Mouse (Mus musculus) liver, adult 2 months (tissue): ENCODE measurements around the gene Numa1. TPM values are rescaled to one million over a fixed set of nuclear protein-coding genes. Genes with fewer than 3 reads are reported as not detected.
"Not testable (repeated sequence)": the region's sequence is repeated elsewhere in the genome, so short reads cannot be mapped to it uniquely, and the experiment has no call there.

Experiments used
- DNase-seq: peaks from one replicate; pipeline ENCODE4 v3.0.0-alpha.2; 2011; ENCODE audit warnings: low read depth, low spot score; ENCODE audit errors: extremely low read depth
- H3K27ac ChIP-seq: fragments of 200-500 bp; replicated peaks from 2 replicates; pipeline ENCODE4 v1.5.1; 2012; ENCODE audit warnings: low read depth, mild to moderate bottlenecking, control low read depth, inconsistent platforms, low read length; ENCODE audit not compliant: insufficient read depth
- H3K27me3 ChIP-seq: fragments of 200-500 bp; 2 replicates; pipeline ENCODE4 v1.6.1; 2012; ENCODE audit warnings: mild to moderate bottlenecking, moderate library complexity, low read length, inconsistent platforms; ENCODE audit not compliant: control insufficient read depth, insufficient read depth
- H3K36me3 ChIP-seq: fragments of 200-500 bp; 2 replicates; pipeline ENCODE4 v1.6.1; 2012; ENCODE audit warnings: low read length, inconsistent platforms; ENCODE audit not compliant: control insufficient read depth, insufficient read depth
- H3K4me1 ChIP-seq: fragments of 200-500 bp; 2 replicates; pipeline ENCODE4 v1.6.1; 2011; ENCODE audit warnings: low read length; ENCODE audit not compliant: control insufficient read depth, insufficient read depth
- H3K4me3 ChIP-seq: fragments of 200-500 bp; 2 replicates; pipeline ENCODE4 v1.5.1; 2011; ENCODE audit warnings: low read depth, mild to moderate bottlenecking, control low read depth, low read length, moderate library complexity; ENCODE audit not compliant: insufficient read depth
- H3K79me2 ChIP-seq: fragments of 200-500 bp; 2 replicates; pipeline ENCODE4 v1.6.1; 2012; ENCODE audit warnings: inconsistent platforms, mild to moderate bottlenecking, low read length, moderate library complexity; ENCODE audit not compliant: control insufficient read depth, insufficient read depth
- H3K9ac ChIP-seq: fragments of 200-500 bp; 2 replicates; pipeline ENCODE4 v1.6.1; 2012; ENCODE audit warnings: low read depth, mild to moderate bottlenecking, control low read depth, inconsistent platforms, low read length
- CTCF ChIP-seq: fragments of 200-500 bp; IDR thresholded peaks from 2 replicates; pipeline ENCODE4 v1.5.1; 2011; ENCODE audit warnings: low read depth, low read length, control low read depth
- POLR2A ChIP-seq: fragments of 200-500 bp; IDR thresholded peaks from 2 replicates; pipeline ENCODE4 v1.6.1; 2011; ENCODE audit warnings: low read length, control low read depth; ENCODE audit not compliant: insufficient read depth; ENCODE audit errors: extremely low read depth
- WGBS: fragments of 180-500 bp; shearing (Covaris S2); methylation state at CpG from one replicate; pipeline ENCODE4 v1.1.7; 2018; 5-methylcytosine and 5-hydroxymethylcytosine counted together
- polyA plus RNA-seq: library from polyadenylated mRNA; depleted of rRNA; stranded (reverse); fragments of >200 nt; gene quantifications from 2 replicates; pipeline ENCODE4 v1.2.3, GENCODE M21; 2012
- total RNA-seq: library from RNA; depleted of rRNA; stranded (reverse); fragments of >200 nt; gene quantifications from 2 replicates; pipeline ENCODE4 v1.2.3, GENCODE M21; 2014

The Numa1 gene
- total and polyA plus RNA-seq, 2 experiments: 26.7 to 31.8 TPM

- TF ChIP-seq POLR2A (no peak), CTCF (no peak)
- peak overlapping the region; percentile 66 for H3K9ac ChIP-seq
- peak overlapping the region; percentile 44; the same call in 1 of the 2 replicates for H3K4me3 ChIP-seq
- no peaks in the 10 kb centered on the region for H3K27me3 ChIP-seq
- H3K4me1 ChIP-seq: peaks cover 17% of the 10 kb centered on the region
- WGBS: 18% methylated on average over 7 of the region's 7 CpGs
- H3K36me3 ChIP-seq: peaks cover 20% of the 10 kb centered on the region
- H3K27ac ChIP-seq: peak overlapping the region; percentile 79
- H3K79me2 ChIP-seq: no peaks in the 10 kb centered on the region
- peak; percentile 55 for DNase-seq
Measured at GRCm38 (mm10) chr7:102018034-102018433, 84.1 kb downstream of the Numa1 start.

- Histone ChIP-seq H3K27ac (peak within 1 kb of the TSS; percentile 79), H3K9ac (peak within 1 kb of the TSS; percentile 66), H3K4me3 (peak within 1 kb of the TSS; percentile 44), H3K79me2 (no peaks in the 10 kb centered on the region), H3K36me3 (peaks cover 16% of the 10 kb centered on the region), H3K27me3 (no peaks in the 10 kb centered on the region), H3K4me1 (peaks cover 17% of the 10 kb centered on the region)
- no peak for TF ChIP-seq POLR2A
- no peak for TF ChIP-seq CTCF
- no peak for DNase-seq
- WGBS: 87% methylated on average over 3 of the region's 3 CpGs
Measured at GRCm38 (mm10) chr7:102018590-102018989, 84.7 kb downstream of the Numa1 start, which contains the start of gene Il18bp. TSS of gene Il18bp (minus strand) at chr7:102018690.

- Histone ChIP-seq H3K9ac (no peak overlapping the region), H3K4me1 (peaks cover 17% of the 10 kb centered on the region), H3K27me3 (no peaks in the 10 kb centered on the region), H3K4me3 (no peak overlapping the region), H3K36me3 (peaks cover 11% of the 10 kb centered on the region), H3K27ac (no peak overlapping the region), H3K79me2 (no peaks in the 10 kb centered on the region)
- 81% methylated on average over 3 of the region's 3 CpGs for WGBS
- peak; percentile 23 for DNase-seq
- TF ChIP-seq POLR2A: no peak
Measured at GRCm38 (mm10) chr7:102019362-102019761, 85.5 kb downstream of the Numa1 start.

- not testable (repeated sequence) for H3K4me3 ChIP-seq, DNase-seq, H3K36me3 ChIP-seq, H3K27ac ChIP-seq, H3K79me2 ChIP-seq, H3K27me3 ChIP-seq, H3K9ac ChIP-seq
- peaks cover 17% of the 10 kb centered on the region for H3K4me1 ChIP-seq
- WGBS: 94% methylated on average over 2 of the region's 2 CpGs
Measured at GRCm38 (mm10) chr7:102020934-102021333, 87.0 kb downstream of the Numa1 start.

GRCm38 (mm10) chr7:102023821-102024220 lies 89.9 kb downstream of the Numa1 start:
- H3K4me1 ChIP-seq: no peaks in the 10 kb centered on the region; the same call in 1 of the 2 replicates
- no peak overlapping the region for H3K9ac ChIP-seq
- no peak for TF ChIP-seq POLR2A
- TF ChIP-seq CTCF: no peak
- no peak overlapping the region for H3K27ac ChIP-seq
- H3K79me2 ChIP-seq: no peaks in the 10 kb centered on the region
- H3K4me3 ChIP-seq: no peak overlapping the region
- H3K27me3 ChIP-seq: no peaks in the 10 kb centered on the region
- WGBS: 95% methylated on average over 9 of the region's 9 CpGs
- H3K36me3 ChIP-seq: peaks cover 19% of the 10 kb centered on the region
- DNase-seq: no peak

- 67% methylated on average over 2 of the region's 2 CpGs for WGBS
- H3K4me1 ChIP-seq: no peaks in the 10 kb centered on the region; the same call in 1 of the 2 replicates
- H3K79me2 ChIP-seq: no peaks in the 10 kb centered on the region
- H3K27ac ChIP-seq: peak overlapping the region; percentile 6
- TF ChIP-seq CTCF: no peak
- TF ChIP-seq POLR2A: no peak
- no peak overlapping the region for H3K9ac ChIP-seq
- peak; percentile 59 for DNase-seq
- H3K36me3 ChIP-seq: peaks cover 23% of the 10 kb centered on the region
- no peak overlapping the region for H3K4me3 ChIP-seq
- H3K27me3 ChIP-seq: no peaks in the 10 kb centered on the region
Measured at GRCm38 (mm10) chr7:102025187-102026119, 91.5 kb downstream of the Numa1 start.
